Mouse (Mus musculus) colon, adult 2 months (tissue): ENCODE data around the gene 4933424G06Rik. TPM values are rescaled to one million over a fixed set of nuclear protein-coding genes. Genes with fewer than 3 reads are reported as not detected.

ENCODE experiments used
- polyA plus RNA-seq: library from polyadenylated mRNA; depleted of rRNA; stranded (reverse); fragments of >200 nt; gene quantifications from 2 replicates; pipeline ENCODE4 v1.2.3, GENCODE M21; 2012; rRNA removed

Gene 4933424G06Rik
- not detected in 2 replicates for polyA plus RNA-seq

DNA sequence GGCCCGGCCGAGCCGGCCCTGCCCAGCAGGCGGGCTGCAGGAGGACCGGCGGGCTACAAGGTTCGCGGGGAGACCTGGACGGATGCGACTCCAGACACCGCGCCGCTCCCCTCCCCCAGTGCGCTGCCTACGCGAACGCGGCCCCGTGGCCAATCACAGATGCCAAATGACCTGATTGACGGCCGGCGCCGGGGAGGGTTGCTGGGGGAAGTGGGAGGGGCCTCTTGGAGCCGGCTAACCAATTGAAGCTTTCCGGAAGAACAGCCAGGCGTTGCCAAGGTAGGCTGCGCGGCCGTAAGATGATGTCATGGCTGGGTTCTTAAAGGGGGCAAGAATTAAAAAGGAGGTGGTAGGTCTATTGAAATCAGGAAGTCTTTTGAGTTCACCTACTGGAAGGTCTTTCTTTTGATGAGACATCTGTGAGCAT, at the start of gene 4933424G06Rik:
TSS of gene 4933424G06Rik (plus strand) at position 296 of the 427 bp plus-strand sequence.

DNA sequence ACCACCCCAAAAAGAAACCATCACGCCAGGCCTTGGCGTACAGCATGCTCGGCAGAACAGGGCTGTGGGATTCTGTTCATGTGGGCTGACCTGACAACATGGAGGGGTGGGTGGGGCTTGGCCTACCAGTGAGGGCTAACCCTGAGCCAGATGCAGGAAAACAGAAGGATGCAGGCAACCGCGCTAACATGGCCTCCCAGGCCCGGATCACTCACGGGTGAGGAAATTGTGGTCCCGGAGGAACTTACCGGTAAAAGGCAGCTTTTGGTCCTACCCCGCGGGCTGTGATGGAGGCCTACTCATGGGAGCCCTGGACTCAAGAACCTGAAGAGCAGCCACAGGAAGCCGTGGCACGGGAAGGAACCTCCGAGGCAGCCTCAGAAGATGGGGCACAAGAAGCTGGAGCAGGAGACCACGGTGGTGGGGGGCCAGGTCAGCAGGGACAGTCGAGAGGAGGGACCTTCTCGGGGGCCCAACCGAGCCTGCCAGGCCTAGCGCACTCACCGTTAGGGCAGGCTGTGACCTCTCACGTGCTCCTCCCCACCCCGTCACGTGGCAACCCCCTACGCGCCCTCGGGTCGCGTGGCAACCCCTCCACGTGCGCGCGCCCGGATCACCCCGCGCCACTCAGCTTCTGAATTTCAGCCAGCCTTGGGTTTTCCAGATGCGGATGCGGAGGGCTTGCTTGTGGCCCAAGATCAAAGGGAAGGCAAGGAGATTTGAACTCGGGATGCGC, 27.2 kb upstream of the 4933424G06Rik start, which contains the start of gene Fam178b:
TSS of gene Fam178b (minus strand) at position 564 of the 736 bp plus-strand sequence.

DNA sequence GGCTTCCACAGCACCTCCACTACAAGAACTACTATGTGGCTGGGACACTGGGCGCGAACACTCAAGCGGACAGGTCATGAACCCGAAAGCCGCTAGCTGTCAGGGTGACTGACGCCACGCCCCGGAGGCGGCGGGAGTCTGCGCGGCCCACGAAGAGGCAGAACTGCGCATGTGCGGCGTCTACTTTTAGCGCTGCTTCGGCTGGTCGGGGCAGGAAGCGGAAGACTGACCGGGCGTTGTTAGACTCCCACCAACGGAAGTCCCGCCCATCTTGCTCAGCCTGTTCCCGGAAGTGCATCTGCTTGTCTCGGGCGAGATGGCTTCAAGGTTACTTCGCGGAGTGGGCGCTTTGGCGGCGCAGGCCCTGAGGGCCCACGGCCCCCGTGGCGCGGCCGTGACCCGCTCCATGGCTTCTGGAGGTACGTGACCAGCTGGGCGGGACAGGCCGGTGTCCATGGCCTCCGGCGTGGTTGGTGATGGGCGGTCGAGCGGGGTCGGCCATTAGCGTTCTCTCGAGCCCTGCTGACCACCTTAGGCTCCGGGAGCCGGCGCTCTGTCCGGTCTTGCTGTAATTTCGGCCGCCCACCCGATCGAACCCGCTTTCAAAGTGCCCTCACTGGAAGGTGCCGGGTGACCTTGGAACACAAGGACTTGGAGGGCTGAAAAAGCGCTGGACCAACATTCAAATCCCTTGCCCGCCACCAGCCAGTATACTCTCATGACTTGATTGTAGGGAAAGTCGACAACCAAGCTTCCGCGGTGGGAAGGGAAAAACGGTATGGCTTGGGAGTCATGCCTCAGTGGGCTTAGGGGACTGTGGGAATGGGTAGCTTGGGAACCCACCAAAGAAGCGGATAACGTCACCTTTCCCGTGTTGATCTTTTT, 18.4 kb upstream of the 4933424G06Rik start, which contains the start of gene Cox5b:
TSS of gene Cox5b (plus strand) at position 179 of the 885 bp plus-strand sequence.

DNA sequence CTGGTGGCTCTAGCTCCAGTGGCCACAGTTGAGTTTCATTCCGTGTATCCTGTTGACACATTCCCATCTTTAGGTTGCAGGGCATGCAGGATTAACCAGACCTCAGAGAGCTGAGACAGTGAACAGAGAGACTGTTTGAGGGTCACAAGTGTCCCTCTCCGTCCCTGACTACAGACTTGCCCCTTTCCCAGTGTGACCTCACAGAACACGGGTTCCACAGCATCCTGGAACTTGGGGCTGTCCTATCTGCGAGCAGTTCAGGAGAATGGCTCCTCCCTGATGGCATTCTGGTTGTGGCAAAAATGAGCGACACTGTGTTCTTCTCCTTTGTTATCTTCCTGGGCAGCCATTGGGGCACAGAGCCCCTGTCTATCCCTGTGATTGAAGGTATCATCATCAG, 4.4 kb downstream of the 4933424G06Rik start, which contains the start of gene Actr1b:
TSS of gene Actr1b (minus strand) at position 112 of the 400 bp plus-strand sequence.

DNA sequence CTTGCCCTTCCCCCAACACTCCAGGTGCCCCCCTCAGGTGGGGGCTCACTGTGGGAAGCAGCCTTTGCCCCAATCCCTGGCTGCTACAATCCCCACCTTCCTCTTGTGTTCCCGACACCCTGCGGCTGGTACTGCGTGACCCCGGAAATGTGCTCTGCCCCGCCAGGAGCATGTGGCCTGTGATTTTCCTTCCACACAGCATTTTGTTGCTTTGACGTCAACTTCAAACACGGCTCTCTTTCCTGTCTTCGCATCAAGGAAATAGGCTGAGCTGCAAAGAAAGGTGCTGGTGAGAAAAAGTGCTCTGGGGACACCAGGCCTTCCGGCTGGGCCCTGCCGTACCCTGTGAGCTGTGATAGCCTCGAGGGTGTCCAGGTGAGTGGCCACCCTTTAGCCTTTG, 51.6 kb downstream of the 4933424G06Rik start, which contains the start of gene Zap70:
TSS of gene Zap70 (plus strand) at position 231 of the 400 bp plus-strand sequence.

Other genes starting within 250 kb of the 4933424G06Rik start
- 209 and 224 TPM in 2 replicates for gene Cnnm4, start 238.5 kb upstream of the 4933424G06Rik start, polyA plus RNA-seq
- 30.6 and 31.2 TPM in 2 replicates for gene Cnnm3, start 198.3 kb upstream of the 4933424G06Rik start, polyA plus RNA-seq
- 14.0 and 16.0 TPM in 2 replicates for gene Ankrd23, start 173.3 kb upstream of the 4933424G06Rik start, polyA plus RNA-seq
- gene Gm42417, start 170.7 kb upstream of the 4933424G06Rik start, polyA plus RNA-seq, result not detected in 2 replicates
- 23.2 and 24.1 TPM in 2 replicates for gene Ankrd39, start 162.7 kb upstream of the 4933424G06Rik start, polyA plus RNA-seq
- 11.5 and 11.7 TPM in 2 replicates for gene Sema4c, start 151.8 kb upstream of the 4933424G06Rik start, polyA plus RNA-seq
- gene Fam178b, start 27.0 kb upstream of the 4933424G06Rik start, polyA plus RNA-seq, result 1.5 and 1.8 TPM in 2 replicates
- gene Cox5b, start 18.7 kb upstream of the 4933424G06Rik start, polyA plus RNA-seq, result 927 and 1,094 TPM in 2 replicates
- 181 and 201 TPM in 2 replicates for gene Actr1b, start 4.3 kb downstream of the 4933424G06Rik start, polyA plus RNA-seq
- gene Zap70, start 51.6 kb downstream of the 4933424G06Rik start, polyA plus RNA-seq, result 2.6 and 3.7 TPM in 2 replicates
- 30.9 and 38.1 TPM in 2 replicates for gene Tmem131, start 233.5 kb downstream of the 4933424G06Rik start, polyA plus RNA-seq